Mouse (Mus musculus) lung, embryonic 16.5 days (tissue): ENCODE data around the gene Cmtm5. TPM values are rescaled to one million over a fixed set of nuclear protein-coding genes. Genes with fewer than 3 reads are reported as not detected.

Experiments used
- ATAC-seq: fragments of 200-750 bp; cut with Nextera tagmentation; 2 replicates; pipeline ENCODE4 v1.8.0; 2017; ENCODE audit warnings: low read depth, mild to moderate bottlenecking, moderate library complexity
- H3K27ac ChIP-seq: fragments of 300-500 bp; sonication (generic); 2 replicates; pipeline ENCODE4 v1.5.1; 2014; ENCODE audit warnings: mild to moderate bottlenecking, control low read depth, low read length
- H3K27me3 ChIP-seq: fragments of 300-500 bp; sonication (generic); 2 replicates; pipeline ENCODE4 v1.6.1; 2014; ENCODE audit warnings: low read depth, low read length, mixed read lengths; ENCODE audit not compliant: control insufficient read depth, insufficient read depth
- H3K36me3 ChIP-seq: fragments of 300-500 bp; sonication (generic); 2 replicates; pipeline ENCODE4 v1.6.1; 2014; ENCODE audit warnings: low read length; ENCODE audit not compliant: control insufficient read depth, insufficient read depth
- H3K4me1 ChIP-seq: fragments of 300-500 bp; sonication (generic); replicated peaks from 2 replicates; pipeline ENCODE4 v1.6.1; 2014; ENCODE audit warnings: low read length, mixed read lengths; ENCODE audit not compliant: control insufficient read depth, insufficient read depth
- H3K4me2 ChIP-seq: fragments of 300-500 bp; sonication (generic); 2 replicates; pipeline ENCODE4 v1.6.1; 2014; ENCODE audit warnings: low read depth, low read length, control low read depth
- H3K4me3 ChIP-seq: fragments of 300-500 bp; sonication (generic); 2 replicates; pipeline ENCODE4 v1.5.1; 2014; ENCODE audit warnings: mild to moderate bottlenecking, low read length, control low read depth
- H3K9ac ChIP-seq: fragments of 300-500 bp; sonication (generic); 2 replicates; pipeline ENCODE4 v1.6.1; 2014; ENCODE audit warnings: low read length, control low read depth
- H3K9me3 ChIP-seq: fragments of 300-500 bp; sonication (generic); 2 replicates; pipeline ENCODE4 v1.6.1; 2016; ENCODE audit warnings: low read length; ENCODE audit not compliant: control insufficient read depth
- WGBS: fragments of 180-500 bp; shearing (Covaris S2); extraction: QIAGEN DNeasy Blood & Tissue Kit; methylation state at CpG from one replicate; pipeline ENCODE4 v1.1.7; 2014; 5-methylcytosine and 5-hydroxymethylcytosine counted together
- polyA plus RNA-seq: library from polyadenylated mRNA; unstranded; fragments of >200 nt; fragmentation: Nextera tagmentation; extraction: Ambion mirVana; gene quantifications from 2 replicates; pipeline ENCODE4 v1.2.1, GENCODE M21; 2015

The Cmtm5 gene
- polyA plus RNA-seq, 1 experiment from 2014 or later, result 1.2 TPM

GRCm38 (mm10) chr14:54927296-54927695 lies 8.8 kb upstream of the Cmtm5 start:
- no peaks in the 10 kb centered on the region for H3K9me3 ChIP-seq
- peak overlapping the region; percentile 55 for H3K4me3 ChIP-seq
- H3K27me3 ChIP-seq, result peaks cover 3% of the 10 kb centered on the region; the same call in 1 of the 2 replicates
- H3K4me1 ChIP-seq, result peaks cover 17% of the 10 kb centered on the region
- 18% methylated on average over 7 of the region's 7 CpGs for WGBS
- ATAC-seq, result no peak
- peak overlapping the region; percentile 79 for H3K9ac ChIP-seq
- H3K4me2 ChIP-seq, result peak overlapping the region; percentile 84
- H3K27ac ChIP-seq, result peak overlapping the region; percentile 97
- H3K36me3 ChIP-seq, result no peaks in the 10 kb centered on the region

- H3K9ac ChIP-seq, result no peak overlapping the region
- no peak overlapping the region for H3K4me3 ChIP-seq
- H3K27me3 ChIP-seq, result peaks cover 3% of the 10 kb centered on the region; the same call in 1 of the 2 replicates
- 63% methylated on average over 5 of the region's 5 CpGs for WGBS
- no peak overlapping the region for H3K27ac ChIP-seq
- no peaks in the 10 kb centered on the region for H3K36me3 ChIP-seq
- no peak for ATAC-seq
- no peaks in the 10 kb centered on the region for H3K9me3 ChIP-seq
- peaks cover 12% of the 10 kb centered on the region for H3K4me1 ChIP-seq
- H3K4me2 ChIP-seq, result no peak overlapping the region
These were observed 6.3 kb upstream of the Cmtm5 start for GRCm38 (mm10) chr14:54929801-54930200.

- no peaks in the 10 kb centered on the region for H3K36me3 ChIP-seq
- no peak for ATAC-seq
- no peaks in the 10 kb centered on the region for H3K9me3 ChIP-seq
- no peak overlapping the region for H3K4me2 ChIP-seq
- 33% methylated on average over 2 of the region's 2 CpGs for WGBS
- peaks cover 6% of the 10 kb centered on the region for H3K4me1 ChIP-seq
- H3K27ac ChIP-seq, result no peak overlapping the region
- H3K27me3 ChIP-seq, result peaks cover 2% of the 10 kb centered on the region; the same call in 1 of the 2 replicates
- H3K9ac ChIP-seq, result no peak overlapping the region
- H3K4me3 ChIP-seq, result no peak overlapping the region
These were observed 5.6 kb upstream of the Cmtm5 start for GRCm38 (mm10) chr14:54930431-54930830.

- Histone ChIP-seq H3K9me3 (no peaks in the 10 kb centered on the region), H3K4me2 (no peak within 1 kb of the TSS), H3K9ac (no peak within 1 kb of the TSS), H3K4me1 (peaks cover 3% of the 10 kb centered on the region; the same call in 1 of the 2 replicates), H3K4me3 (no peak within 1 kb of the TSS), H3K27me3 (no peaks in the 10 kb centered on the region), H3K36me3 (no peaks in the 10 kb centered on the region), H3K27ac (no peak within 1 kb of the TSS)
- 24% methylated on average over 6 of the region's 6 CpGs for WGBS
- ATAC-seq, result peak; percentile 20; the same call in 1 of the 2 replicates
These were observed 3.4 kb upstream of the Cmtm5 start, which contains the start of gene Il25 for GRCm38 (mm10) chr14:54932645-54933150. Il25 (plus strand) TSS chr14:54932695.

GRCm38 (mm10) chr14:54936831-54937160 lies 735 bp downstream of the Cmtm5 start:
- WGBS, result 48% methylated on average over 6 of the region's 6 CpGs
- Histone ChIP-seq H3K4me3 (no peak overlapping the region), H3K27me3 (no peaks in the 10 kb centered on the region), H3K9me3 (no peaks in the 10 kb centered on the region), H3K9ac (no peak overlapping the region), H3K4me2 (no peak overlapping the region), H3K4me1 (peaks cover 3% of the 10 kb centered on the region; the same call in 1 of the 2 replicates), H3K36me3 (no peaks in the 10 kb centered on the region), H3K27ac (no peak overlapping the region)
- no peak for ATAC-seq

- 85% methylated on average over 16 of the region's 16 CpGs for WGBS
- no peak overlapping the region for H3K9ac ChIP-seq
- no peaks in the 10 kb centered on the region for H3K9me3 ChIP-seq
- H3K36me3 ChIP-seq, result no peaks in the 10 kb centered on the region
- no peak overlapping the region for H3K4me3 ChIP-seq
- peaks cover 3% of the 10 kb centered on the region; the same call in 1 of the 2 replicates for H3K4me1 ChIP-seq
- no peak overlapping the region for H3K4me2 ChIP-seq
- no peak overlapping the region for H3K27ac ChIP-seq
- no peaks in the 10 kb centered on the region for H3K27me3 ChIP-seq
- ATAC-seq, result no peak
These were observed 1.5 kb downstream of the Cmtm5 start for GRCm38 (mm10) chr14:54937361-54938182.

GRCm38 (mm10) chr14:54938431-54939219 lies 2.6 kb downstream of the Cmtm5 start:
- 71% methylated on average over 15 of the region's 15 CpGs for WGBS
- 0 out of 2 replicates have a peak overlapping the region, but pooled peaks have one; percentile 15 for H3K9ac ChIP-seq
- no peak overlapping the region for H3K27ac ChIP-seq
- H3K4me2 ChIP-seq, result no peak overlapping the region
- H3K4me1 ChIP-seq, result no peaks in the 10 kb centered on the region; the same call in 1 of the 2 replicates
- no peak overlapping the region for H3K4me3 ChIP-seq
- no peak for ATAC-seq
- no peaks in the 10 kb centered on the region for H3K27me3 ChIP-seq
- H3K36me3 ChIP-seq, result no peaks in the 10 kb centered on the region
- no peaks in the 10 kb centered on the region for H3K9me3 ChIP-seq

GRCm38 (mm10) chr14:54939434-54940175 lies 3.5 kb downstream of the Cmtm5 start:
- Histone ChIP-seq H3K4me1 (no peaks in the 10 kb centered on the region; the same call in 1 of the 2 replicates), H3K9ac (peak overlapping the region; percentile 17; the same call in 1 of the 2 replicates), H3K4me2 (no peak overlapping the region), H3K4me3 (no peak overlapping the region), H3K9me3 (no peaks in the 10 kb centered on the region), H3K36me3 (no peaks in the 10 kb centered on the region), H3K27me3 (no peaks in the 10 kb centered on the region), H3K27ac (no peak overlapping the region)
- WGBS, result 33% methylated on average over 12 of the region's 12 CpGs
- ATAC-seq, result peak; percentile 80
